Mouse (Mus musculus): Measurements from ENCODE around the gene Cdk16. TPM values are rescaled to one million over a fixed set of nuclear protein-coding genes. Genes with fewer than 3 reads are reported as not detected.
"Not testable (repeated sequence)": the region's sequence is repeated elsewhere in the genome, so short reads cannot be mapped to it uniquely, and the experiment has no call there.

Cdk16 gene
- 100 to 1,000 TPM; 321 to 335 TPM for total RNA-seq (2021)
- long read RNA-seq, experiment 1, transcript Cdk16-201 (16 exons, 3,120 nt): major isoform, 283 of 403 reads
- long read RNA-seq, experiment 1, partial matches to known transcripts: 86 of 403 reads
- long read RNA-seq, experiment 1, other reads (novel, unspliced or antisense): 34 of 403 reads
- long read RNA-seq, experiment 2, transcript Cdk16-201 (16 exons, 3,120 nt): major isoform, 242 of 341 reads
- long read RNA-seq, experiment 2, partial matches to known transcripts: 54 of 341 reads
- long read RNA-seq, experiment 2, other reads (novel, unspliced or antisense): 45 of 341 reads

DNA sequence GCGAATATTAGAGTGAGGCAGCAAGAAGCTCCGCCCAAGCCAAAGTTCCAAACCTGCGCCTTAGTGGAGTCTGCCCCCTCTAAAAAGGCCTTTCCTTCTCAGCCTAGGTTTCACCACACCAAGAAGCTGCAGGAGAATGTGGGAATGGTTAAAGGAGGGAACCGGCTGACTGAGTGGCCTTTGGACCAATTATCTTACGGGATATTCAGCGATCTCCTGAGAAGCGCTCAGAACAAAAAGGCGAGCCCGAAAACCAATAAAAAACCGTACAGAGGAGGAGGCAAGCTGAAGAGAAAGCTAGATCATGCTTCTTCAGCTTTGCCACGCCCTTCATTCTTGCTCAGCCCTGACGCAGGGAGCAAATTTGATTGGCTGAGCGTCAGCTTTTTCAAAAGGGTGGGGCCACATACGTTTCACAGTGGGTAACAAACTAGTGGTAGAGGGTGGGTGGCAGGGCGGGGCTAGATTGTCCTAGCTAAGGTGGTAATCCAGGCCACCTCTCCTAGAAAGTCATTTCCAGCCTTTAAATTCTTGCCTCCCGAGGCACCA, at the start of gene Cdk16:
Cdk16 (plus strand) TSS at position 436 of the 549 bp plus-strand sequence.
- intact Hi-C loops (cut with DNase I): no loop called here
- DNase-seq (ENCODE audit: low spot score in 2 of 2): peak; percentile 84 to 93

DNA sequence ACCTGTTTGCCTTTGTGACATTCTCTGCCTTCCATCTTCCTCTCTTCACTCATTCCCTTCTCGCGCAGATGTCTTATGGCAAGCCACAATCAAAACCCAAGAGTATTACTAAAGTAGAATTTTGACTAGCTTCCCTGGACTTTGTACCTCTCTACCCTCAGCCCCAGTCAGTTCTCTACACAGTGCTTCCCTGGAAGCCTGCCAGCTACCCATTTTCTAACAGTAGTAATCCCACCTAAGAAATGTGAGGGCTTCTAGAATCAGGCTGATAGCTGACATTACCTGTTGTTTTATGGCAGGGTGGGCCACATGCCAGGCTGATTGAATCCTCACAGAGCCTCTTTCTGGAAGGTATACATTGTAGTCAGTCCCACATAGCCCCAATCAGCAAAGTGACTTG, 49.6 kb upstream of the Cdk16 start:
- DNase-seq (ENCODE audit: low spot score in 2 of 2): no peak
- intact Hi-C loops (cut with DNase I): no loop called here

DNA sequence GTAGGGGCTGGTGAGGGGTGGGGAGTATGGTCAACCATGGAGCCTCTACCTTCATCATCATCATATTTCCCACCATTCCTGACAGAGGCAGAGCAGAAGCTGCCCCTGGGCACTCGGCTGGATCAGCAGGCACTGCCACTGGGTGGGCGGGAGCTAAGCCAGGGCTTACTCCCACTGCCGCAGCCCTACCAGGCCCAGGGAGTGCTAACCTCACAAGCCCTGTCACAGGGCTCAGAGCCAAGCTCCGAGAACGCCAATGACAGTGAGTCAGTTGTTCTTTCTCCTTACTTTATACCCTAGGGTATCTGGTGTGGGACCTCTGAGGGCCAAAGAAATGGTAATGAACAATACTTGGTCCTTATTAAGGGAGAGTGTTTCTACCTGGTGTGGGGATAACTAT, 43.0 kb upstream of the Cdk16 start:
- no peak for DNase-seq (ENCODE audit: low spot score in 2 of 2)
- intact Hi-C loops (cut with DNase I): no loop called here

DNA sequence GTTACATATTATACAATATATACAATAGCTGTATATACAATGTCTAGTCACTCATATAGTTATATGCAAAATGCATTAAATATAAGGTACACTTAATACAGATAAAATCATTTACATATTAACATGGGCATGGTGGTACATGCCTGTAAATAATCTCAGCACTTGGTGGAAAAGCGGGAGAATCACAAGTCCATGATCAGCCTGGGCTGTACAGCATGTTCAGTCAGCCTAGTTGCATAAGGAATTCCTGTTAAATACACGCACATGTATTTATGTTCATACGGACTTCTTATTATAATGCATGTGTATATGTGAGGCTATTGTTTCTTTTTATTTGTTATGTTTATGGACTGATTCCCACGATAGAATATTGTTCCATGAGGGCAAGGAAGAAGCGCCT, 30.2 kb upstream of the Cdk16 start:
- DNase-seq (ENCODE audit: low spot score in 2 of 2): no peak
- intact Hi-C loops (cut with DNase I): no loop called here

DNA sequence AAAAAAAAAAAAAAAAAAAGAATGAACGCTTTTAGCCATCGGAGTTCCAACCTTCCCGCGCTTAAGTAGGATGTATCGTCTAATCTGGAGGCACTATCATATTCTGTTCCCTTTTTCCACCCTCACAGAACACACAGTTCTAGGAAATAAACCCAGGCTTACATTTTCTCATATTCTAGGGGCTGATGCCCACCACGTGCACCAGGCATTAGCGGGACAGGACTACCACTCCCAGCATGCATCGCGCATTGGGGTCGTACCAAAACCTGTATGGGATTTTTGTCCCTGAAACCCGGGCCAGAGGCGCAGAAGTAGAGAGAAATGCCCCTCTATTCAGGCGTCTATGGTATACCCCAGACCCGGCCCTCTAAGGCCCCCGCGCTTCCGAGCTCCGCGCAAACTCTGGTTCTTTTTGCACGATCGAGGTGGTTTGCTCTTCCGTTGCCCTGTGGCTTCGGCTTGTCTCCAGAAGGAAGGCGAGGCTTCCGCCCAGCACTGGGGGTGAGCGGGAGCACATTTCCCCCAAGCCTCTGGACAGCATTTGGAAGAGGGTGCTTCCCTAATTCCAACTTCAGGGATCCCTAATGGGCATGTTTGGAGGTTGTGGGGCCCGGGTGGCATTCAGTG, 29.6 kb upstream of the Cdk16 start, which contains the start of gene Uba1:
Uba1 (plus strand) TSS at position 301 of the 627 bp plus-strand sequence.
- intact Hi-C loops (cut with DNase I): no loop called here
- peak; percentile 79 to 81 for DNase-seq (ENCODE audit: low spot score in 2 of 2)

DNA sequence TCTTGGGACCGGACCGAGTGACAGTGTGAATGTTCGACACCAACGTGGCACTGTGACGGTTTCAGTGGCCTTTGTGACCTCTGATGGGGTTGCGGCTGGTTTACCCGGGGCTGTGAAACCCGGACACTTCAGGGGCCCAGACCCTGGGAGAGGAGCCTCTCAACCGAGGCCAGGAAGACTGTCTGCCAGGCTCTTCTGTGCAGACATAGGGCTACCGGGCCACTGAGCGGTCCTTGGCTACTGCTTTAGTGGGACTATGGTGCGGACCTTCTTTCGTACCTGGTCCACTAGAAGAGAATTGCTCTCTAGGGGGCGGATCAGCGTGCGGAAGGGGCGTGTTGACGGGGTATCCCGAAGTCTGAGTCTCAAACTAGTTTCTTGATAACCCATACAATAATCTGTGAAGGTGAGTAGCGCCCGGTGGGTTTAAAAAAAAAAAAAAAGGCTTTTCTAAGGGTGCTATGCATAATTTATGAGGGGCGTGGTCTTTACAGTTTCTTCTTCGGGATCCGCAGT, 28.8 kb upstream of the Cdk16 start:
- intact Hi-C loops (cut with DNase I): no loop called here

DNA sequence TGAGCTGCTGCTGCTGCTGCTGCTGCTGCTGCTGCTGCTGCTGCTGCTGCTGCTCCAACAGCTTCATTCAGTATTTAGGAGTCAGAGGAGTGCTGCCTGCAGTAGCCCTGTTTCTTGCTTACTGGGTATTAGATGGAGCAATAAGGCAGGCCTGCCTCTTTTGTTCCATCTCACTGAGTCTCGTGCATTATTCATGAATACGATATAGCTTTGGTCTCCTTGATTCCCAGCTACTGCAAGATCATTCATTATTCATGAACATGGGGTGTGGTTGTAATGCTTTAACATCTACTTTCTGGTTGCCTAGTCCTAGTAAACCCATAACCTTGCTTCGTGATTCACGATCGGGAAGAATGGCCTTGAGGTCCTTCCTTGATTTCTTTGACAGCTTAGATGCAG, 25.4 kb upstream of the Cdk16 start:
- intact Hi-C loops (cut with DNase I): loop anchor here (5.0 to 10.0 kb wide), 2 partner anchors 110 to 272 kb away; partner anchors contain the start of gene Cfp
- DNase-seq (ENCODE audit: low spot score in 2 of 2): peak in 1 of 2 experiments; percentile 22

More for the DNA sequence above, 28.8 kb upstream of the Cdk16 start:
- DNase-seq (ENCODE audit: low spot score in 2 of 2): no peak

DNA sequence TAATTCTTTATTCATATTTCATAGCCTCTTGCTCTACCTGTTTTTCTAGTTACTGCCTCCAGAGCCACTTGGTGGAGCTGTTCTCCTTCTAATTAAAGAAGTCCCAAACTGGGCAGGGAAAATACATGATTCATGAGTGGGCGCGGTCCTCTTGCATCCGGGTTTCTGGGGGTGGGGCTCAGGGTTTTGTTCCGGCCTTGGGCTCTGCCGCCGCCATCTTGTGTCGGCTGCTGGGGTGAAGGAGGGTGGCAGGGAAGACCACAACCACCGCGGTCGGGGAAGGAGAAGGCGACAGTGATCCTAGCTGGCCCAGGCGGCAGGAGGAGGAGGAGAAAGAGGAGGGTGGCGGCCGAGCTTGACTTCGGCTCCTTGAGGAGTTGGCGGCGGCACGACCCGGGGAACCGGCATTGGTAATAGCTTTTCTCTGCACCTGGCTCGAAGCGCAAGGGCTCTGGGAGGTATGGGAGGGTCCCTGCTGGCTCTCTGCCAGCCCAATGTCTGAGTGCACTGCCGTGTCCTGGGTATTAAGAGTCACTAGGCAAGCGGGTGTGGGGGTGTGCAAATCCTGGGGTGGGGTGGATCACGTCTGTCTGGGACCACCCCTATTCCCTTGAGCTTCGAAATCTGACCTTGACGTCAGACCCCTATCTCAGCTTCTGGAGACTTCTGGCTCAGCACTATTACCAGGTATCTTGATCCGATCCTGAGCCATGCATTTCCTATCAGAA, 24.9 kb upstream of the Cdk16 start:
- intact Hi-C loops (cut with DNase I): loop anchor here (5.0 to 10.0 kb wide), 2 partner anchors 109 to 272 kb away; partner anchors contain the start of gene Cfp
- DNase-seq (ENCODE audit: low spot score in 2 of 2): peak; percentile 85 to 93

DNA sequence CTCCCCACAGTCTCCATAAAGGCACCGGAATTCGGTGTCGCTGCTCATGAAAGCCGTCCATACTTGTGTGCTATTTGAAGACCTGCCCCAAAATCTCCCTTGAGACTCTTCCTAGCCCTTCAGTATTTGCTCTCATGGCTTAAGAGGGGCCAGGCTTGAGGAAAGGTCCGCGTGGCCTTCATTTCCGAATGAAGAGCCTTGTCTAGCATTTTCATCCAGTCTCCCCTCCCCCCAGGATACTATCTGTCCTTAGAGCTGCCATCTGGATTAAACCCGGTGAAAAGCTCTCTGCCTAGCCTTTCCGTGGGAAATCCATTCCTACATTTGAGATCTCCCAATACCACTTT, 24.3 kb upstream of the Cdk16 start:
- intact Hi-C loops (cut with DNase I): loop anchor here (5.0 to 10.0 kb wide), 2 partner anchors 109 to 271 kb away; partner anchors contain the start of gene Cfp
- peak in 1 of 2 experiments; percentile 25 for DNase-seq (ENCODE audit: low spot score in 2 of 2)

DNA sequence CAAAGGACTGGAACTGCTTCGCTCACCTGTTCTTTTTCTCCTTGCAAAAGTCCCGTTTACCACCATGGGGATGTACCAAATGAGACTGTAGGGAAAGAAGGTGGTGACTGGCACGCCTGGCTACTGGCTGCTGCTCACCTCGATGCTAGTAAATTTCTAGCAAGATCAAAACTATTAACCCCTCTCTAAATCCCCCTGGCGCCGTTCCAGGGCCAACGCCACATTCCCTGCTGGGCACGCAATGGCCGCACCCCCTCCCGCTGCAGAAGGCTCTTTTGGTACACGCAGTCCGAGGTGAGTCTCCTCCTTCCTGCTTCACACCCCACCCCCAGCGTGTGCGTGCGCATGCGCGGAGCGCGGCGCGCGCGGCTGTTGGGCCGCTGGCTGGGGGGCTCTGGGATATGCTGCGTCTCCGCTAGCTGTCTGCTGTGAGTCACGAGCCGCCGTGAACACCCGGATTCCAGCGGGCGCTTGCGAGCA, 354 bp downstream of the Cdk16 start:
- intact Hi-C loops (cut with DNase I): no loop called here
- DNase-seq (ENCODE audit: low spot score in 2 of 2): peak; percentile 83 to 85

DNA sequence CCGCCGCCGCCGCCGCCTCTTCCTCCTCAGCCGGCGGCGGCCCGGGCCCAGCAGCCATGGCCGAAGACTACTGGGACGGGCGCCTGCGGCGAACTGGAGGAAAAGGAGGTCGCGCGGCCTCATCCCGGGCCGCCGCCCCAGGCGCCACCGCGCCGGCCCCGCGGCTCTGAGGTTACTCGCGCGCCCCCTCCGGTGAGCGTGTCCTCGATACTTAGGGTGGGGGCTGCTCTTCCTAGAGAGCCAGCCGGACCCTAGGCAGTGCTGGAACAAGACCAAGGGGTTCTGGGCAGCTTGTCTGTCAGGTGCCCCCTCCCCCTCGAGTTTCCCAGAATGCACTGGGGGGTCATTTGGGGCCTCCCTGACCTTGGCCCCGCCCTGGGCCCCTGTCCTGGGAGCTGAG, 861 bp downstream of the Cdk16 start:
- peak; percentile 14 to 55 for DNase-seq (ENCODE audit: low spot score in 2 of 2)
- intact Hi-C loops (cut with DNase I): no loop called here

DNA sequence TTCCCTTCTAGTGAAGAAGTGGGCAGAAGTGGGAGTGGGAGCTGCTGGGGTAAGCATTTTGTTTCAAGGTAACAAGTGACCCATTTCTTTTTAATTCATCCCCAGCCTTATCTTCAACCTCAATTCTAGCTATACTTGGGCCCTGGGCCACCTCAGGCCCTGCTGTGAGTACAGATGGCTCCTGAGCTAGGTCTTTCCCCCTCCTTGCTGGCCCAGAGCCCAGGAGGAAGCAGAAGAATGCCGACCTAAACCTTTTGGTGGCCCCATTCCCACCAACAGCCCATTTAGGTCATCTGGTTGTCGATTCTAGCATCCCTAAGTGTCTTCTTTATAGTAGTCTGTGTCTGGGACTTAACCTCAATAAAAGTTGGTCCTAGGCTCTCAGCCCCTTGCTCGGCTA, 3.8 kb downstream of the Cdk16 start:
- intact Hi-C loops (cut with DNase I): no loop called here
- no peak for DNase-seq (ENCODE audit: low spot score in 2 of 2)

DNA sequence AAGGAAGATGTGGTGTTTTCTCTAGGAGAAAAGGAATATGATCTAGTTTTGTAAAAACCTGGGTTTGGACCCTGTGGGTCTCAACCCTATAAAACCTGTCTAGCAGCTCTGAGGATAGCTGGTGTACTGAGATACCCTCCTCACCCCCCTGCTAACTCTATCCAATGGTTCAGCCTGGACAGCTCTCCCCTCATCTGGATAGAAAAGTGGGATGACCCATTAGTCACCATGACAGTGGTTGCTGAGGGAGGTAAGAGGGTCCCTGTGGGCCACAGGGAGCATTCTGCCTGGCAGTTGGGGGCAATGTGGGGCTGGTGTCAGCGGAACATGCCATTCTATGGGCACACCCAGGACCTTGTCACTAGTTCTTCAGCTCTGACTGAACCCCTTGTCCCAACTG, 4.9 kb downstream of the Cdk16 start:
- intact Hi-C loops (cut with DNase I): no loop called here
- no peak for DNase-seq (ENCODE audit: low spot score in 2 of 2)

DNA sequence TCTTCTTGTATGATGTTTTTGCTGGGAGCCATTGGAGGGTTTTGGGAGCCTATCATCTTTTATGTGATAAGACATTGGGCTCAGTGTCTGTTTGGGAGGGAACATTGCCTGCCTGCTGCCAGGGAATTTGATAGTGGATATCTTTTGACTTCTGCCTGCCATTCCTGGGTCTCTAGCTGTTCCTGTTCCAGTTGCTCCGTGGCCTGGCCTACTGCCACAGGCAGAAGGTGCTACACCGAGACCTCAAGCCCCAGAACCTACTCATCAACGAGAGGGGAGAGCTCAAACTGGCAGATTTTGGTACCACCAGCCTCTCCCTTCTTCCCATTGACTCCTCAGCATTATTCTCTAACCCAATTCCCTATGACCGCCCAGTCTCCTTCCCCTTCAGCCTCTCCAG, 8.1 kb downstream of the Cdk16 start:
- no peak for DNase-seq (ENCODE audit: low spot score in 2 of 2)
- intact Hi-C loops (cut with DNase I): no loop called here

DNA sequence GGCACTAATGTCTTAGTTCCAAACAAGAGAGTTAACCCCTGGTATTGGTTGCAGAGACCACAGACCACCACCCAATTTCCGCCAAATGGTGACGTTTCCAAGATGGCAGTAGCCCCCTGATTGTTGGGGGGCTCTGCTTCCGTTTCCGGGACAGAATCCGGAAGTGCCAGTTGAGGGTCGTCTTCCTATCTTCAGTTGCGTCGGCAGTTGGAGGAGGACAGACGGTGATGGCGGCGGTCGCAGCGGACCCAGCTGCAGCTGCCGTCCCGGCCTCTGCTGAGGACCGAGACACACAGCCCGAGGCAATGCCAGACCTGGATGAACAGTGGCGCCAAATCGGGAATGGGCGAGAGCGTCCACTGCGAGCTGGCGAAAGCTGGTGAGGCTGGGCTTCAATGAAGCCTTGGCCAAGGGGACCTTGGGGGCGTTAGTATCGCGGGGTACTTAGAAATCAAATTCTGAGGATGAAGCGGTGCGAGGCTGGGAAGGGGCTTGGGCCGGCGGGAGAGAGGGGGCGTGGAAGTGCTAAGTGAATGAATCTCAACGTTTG, 16.1 kb downstream of the Cdk16 start, which contains the start of gene Usp11:
Usp11 (plus strand) TSS at position 166 of the 550 bp plus-strand sequence.
- peak; percentile 36 to 58 for DNase-seq (ENCODE audit: low spot score in 2 of 2)
- intact Hi-C loops (cut with DNase I): no loop called here

DNA sequence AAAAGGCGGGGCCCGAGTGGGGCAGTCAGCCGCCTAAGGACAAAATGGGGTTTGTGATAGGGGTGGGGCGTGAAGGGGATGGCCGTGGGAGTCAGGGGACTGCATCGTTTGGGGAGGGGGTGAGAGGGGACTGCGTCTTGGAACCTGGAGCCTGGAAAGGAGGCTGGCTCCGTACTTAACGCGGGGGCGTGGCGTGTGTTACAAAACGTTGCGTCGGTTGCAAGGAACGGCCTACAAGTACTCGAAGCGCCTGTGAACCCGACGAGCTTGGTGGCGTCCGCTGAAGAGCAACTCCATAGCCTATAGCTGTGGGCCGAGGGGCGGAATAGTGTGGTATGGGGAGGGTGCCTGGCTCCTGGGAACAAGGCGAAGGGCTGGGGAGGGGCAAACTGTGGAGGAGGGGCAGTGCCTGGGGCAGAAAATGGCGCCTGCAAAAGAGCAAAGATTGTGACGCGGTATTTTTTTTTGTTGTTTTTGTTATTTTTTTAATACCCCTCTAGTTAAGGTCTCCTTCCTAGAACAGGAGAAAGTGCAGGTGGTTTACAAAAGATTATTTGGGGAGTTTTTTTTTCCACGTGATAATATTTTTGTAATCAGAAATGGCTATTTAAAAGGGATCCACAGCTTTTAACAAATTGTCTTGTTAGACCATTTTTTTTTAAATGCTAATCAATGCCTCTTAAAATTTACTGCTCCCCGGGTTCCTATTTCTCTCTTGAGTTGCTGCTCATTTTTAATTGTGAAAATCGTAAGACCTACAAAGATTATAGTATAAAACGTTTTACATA, 16.7 kb downstream of the Cdk16 start:
- intact Hi-C loops (cut with DNase I): loop anchor here (5.0 kb wide), 1 partner anchor 68 kb away; no protein-coding TSS in a partner anchor
- peak; percentile 78 to 91 for DNase-seq (ENCODE audit: low spot score in 2 of 2)

DNA sequence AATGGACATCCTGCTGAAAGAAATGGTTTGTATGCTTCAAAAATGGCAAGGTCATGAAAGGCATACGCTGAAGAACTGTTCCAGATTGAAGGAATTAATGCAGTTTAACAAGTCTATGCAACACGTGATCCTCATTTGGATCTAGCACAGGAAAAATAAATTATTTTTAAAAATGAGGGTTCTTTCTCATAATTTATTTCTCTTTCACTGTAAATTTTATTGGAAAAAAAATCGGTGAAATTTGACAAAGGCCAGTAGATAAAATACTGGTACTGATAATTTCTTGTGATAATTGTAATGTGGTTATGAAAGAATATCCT, 17.3 kb downstream of the Cdk16 start:
- no peak for DNase-seq (ENCODE audit: low spot score in 2 of 2)
- intact Hi-C loops (cut with DNase I): loop anchor here (5.0 kb wide), 1 partner anchor 67 kb away; no protein-coding TSS in a partner anchor

DNA sequence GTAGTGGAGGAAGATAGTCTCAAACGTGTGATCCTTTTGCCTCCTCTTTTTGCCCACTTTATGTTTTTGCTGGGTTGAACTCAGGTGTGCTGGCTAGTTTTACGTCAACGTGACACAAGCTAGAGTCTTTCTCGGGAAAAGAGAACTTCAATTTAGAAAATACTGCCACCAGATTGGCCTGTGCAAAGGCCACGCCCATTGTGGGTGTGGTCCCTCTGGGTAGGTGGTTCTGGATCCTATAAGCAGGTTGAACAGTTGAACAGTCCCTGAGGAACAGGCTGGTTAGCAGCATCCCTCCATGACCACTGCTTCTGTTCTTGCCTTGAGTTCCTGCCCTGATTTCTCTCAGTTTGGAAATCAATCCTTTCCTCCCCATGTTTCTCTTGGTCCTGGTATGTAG, 40.9 kb downstream of the Cdk16 start:
- intact Hi-C loops (cut with DNase I): no loop called here
- no peak for DNase-seq (ENCODE audit: low spot score in 2 of 2)

DNA sequence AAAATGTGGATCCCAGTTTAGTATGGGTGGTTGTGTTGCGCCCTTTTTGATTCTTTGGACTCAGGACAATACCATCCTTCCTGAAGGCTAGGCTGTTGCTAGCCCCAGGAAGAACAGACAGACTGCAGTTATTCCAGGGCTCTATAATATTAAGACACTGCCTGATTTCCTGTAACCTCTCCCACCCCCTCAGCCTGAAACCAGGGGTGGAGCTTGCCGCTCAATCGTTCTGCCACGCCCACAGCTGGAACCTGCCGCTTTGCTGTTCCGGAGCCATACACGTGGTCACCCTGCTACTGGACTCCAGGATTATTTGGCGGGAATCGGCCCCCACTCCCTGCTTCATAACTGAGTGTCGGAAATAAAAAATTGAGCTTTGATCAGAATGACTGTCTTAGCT, 42.3 kb downstream of the Cdk16 start:
- intact Hi-C loops (cut with DNase I); DNase-seq (ENCODE audit: low spot score in 2 of 2): not testable (repeated sequence)
